Mouse (Mus musculus) forebrain, embryonic 13.5 days (tissue): ENCODE data around the gene Gm20388. TPM values are rescaled to one million over a fixed set of nuclear protein-coding genes. Genes with fewer than 3 reads are reported as not detected.

Source experiments
- ATAC-seq: fragments of 200-750 bp; cut with Nextera tagmentation; 2 replicates; pipeline ENCODE4 v1.8.0; 2017
- H3K27ac ChIP-seq: fragments of 300-500 bp; sonication (generic); 2 replicates; pipeline ENCODE4 v1.5.1; 2015; ENCODE audit warnings: inconsistent platforms, mild to moderate bottlenecking, moderate library complexity
- H3K27me3 ChIP-seq: fragments of 300-500 bp; sonication (generic); 2 replicates; pipeline ENCODE4 v1.6.1; 2015; ENCODE audit warnings: mild to moderate bottlenecking, inconsistent platforms
- H3K36me3 ChIP-seq: fragments of 300-500 bp; sonication (generic); 2 replicates; pipeline ENCODE4 v1.6.1; 2015; ENCODE audit warnings: mild to moderate bottlenecking, inconsistent platforms; ENCODE audit not compliant: poor library complexity, severe bottlenecking
- H3K4me1 ChIP-seq: fragments of 300-500 bp; sonication (generic); 2 replicates; pipeline ENCODE4 v1.6.1; 2015; ENCODE audit warnings: inconsistent platforms
- H3K4me2 ChIP-seq: fragments of 300-500 bp; sonication (generic); 2 replicates; pipeline ENCODE4 v1.6.1; 2015; ENCODE audit warnings: inconsistent platforms, mild to moderate bottlenecking, moderate library complexity
- H3K4me3 ChIP-seq: fragments of 300-500 bp; sonication (generic); 2 replicates; pipeline ENCODE4 v1.5.1; 2015; ENCODE audit warnings: mild to moderate bottlenecking, inconsistent platforms
- H3K9ac ChIP-seq: fragments of 300-500 bp; sonication (generic); 2 replicates; pipeline ENCODE4 v1.6.1; 2015; ENCODE audit warnings: mild to moderate bottlenecking, inconsistent platforms
- H3K9me3 ChIP-seq: fragments of 300-500 bp; sonication (generic); replicated peaks from 2 replicates; pipeline ENCODE4 v1.6.1; 2016; ENCODE audit warnings: inconsistent platforms
- WGBS: fragments of 180-500 bp; shearing (Covaris S2); methylation state at CpG from one replicate; pipeline ENCODE4 v1.1.7; 2015; 5-methylcytosine and 5-hydroxymethylcytosine counted together
- polyA plus RNA-seq: library from polyadenylated mRNA; unstranded; fragments of >200 nt; fragmentation: Nextera tagmentation; extraction: Ambion mirVana; gene quantifications from 2 replicates; pipeline ENCODE4 v1.2.1, GENCODE M21; 2015

Gm20388 gene
- polyA plus RNA-seq, 1 experiment from 2014 or later = 5.6 TPM

DNA sequence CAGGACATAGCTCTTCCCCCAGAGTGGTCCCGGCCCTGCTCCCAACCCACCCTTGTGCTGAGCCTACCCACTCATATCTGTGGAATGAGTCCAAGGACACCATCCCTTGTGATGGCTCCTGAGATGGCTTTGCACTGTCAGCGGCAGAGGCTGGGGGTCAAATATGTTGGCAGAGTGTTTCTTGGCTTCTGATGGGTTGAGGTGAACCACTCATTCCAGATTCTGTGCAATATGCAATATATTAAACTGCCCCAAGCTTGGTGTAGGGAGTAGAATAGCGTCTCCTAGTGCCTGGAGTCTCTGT lies 641.0 kb downstream of the Gm20388 start:
- no peak for ATAC-seq
- H3K36me3 ChIP-seq = peaks cover 25% of the 10 kb centered on the region
- H3K4me2 ChIP-seq = peak overlapping the region; percentile 64
- H3K9ac ChIP-seq = peak overlapping the region; percentile 66; the same call in 1 of the 2 replicates
- H3K9me3 ChIP-seq = no peaks in the 10 kb centered on the region
- WGBS = 90% methylated on average over 3 of the region's 3 CpGs
- H3K4me3 ChIP-seq = no peak overlapping the region
- H3K27ac ChIP-seq = peak overlapping the region; percentile 93
- peaks cover 99% of the 10 kb centered on the region for H3K4me1 ChIP-seq
- H3K27me3 ChIP-seq = no peaks in the 10 kb centered on the region

DNA sequence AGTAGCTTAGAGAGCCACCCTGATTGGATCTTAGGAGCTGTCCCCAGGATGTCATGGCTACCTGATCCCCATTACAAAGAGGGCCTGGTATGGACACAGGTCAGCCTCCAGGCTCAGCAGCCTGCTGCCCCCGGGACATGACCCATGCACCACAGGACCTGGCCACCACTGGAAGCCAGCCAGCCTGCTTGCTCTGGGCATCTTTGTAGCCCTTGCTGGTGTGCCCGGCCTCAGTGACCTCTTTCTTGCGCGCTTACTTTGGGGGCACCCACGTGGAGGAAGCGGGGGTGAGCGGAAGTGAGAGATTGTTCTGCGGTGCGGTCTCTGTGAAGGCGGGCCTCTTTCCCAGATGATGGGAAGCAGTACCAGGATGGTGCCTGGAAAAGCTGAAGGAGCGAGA lies 641.9 kb downstream of the Gm20388 start:
- Histone ChIP-seq H3K9me3 (no peaks in the 10 kb centered on the region), H3K4me3 (no peak overlapping the region), H3K9ac (no peak overlapping the region), H3K27me3 (no peaks in the 10 kb centered on the region), H3K36me3 (peaks cover 25% of the 10 kb centered on the region), H3K4me2 (no peak overlapping the region), H3K4me1 (peaks cover 99% of the 10 kb centered on the region), H3K27ac (peak overlapping the region; percentile 20; the same call in 1 of the 2 replicates)
- no peak for ATAC-seq
- WGBS = 90% methylated on average over 11 of the region's 11 CpGs

DNA sequence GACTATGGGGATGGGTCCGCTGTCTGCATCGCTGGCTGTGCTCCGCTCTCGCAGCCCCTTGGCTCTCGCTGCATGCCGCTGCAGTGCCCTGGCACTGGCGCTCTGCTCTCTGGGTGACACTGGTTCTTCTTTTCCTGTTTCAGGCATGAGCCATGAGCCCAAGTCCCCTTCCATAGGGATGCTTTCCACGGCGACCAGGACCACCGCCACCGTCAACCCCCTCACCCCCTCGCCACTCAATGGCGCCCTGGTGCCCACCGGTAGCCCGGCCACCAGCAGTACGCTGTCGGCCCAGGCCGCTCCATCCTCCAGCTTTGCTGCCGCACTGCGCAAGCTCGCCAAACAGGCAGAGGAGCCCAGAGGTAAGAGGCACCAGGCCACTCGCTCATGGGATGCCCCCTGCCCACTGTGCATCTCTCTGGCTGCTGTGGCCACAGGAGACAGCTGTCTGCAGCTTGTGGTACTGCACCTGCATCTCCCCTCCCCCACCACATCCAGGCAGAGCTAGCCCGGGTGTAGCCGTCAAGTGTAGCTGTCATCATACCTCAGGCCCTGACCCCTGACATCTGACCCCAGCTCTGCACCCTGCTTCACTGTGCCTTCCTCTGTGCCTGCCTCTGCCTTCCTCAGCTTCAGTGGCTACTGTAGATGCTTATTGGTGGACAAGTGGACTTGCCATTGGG lies 642.9 kb downstream of the Gm20388 start:
- no peak overlapping the region for H3K4me2 ChIP-seq
- H3K9ac ChIP-seq = no peak overlapping the region
- peaks cover 25% of the 10 kb centered on the region for H3K36me3 ChIP-seq
- no peaks in the 10 kb centered on the region for H3K27me3 ChIP-seq
- H3K27ac ChIP-seq = no peak overlapping the region
- H3K4me1 ChIP-seq = peaks cover 99% of the 10 kb centered on the region
- H3K4me3 ChIP-seq = no peak overlapping the region
- no peak for ATAC-seq
- 89% methylated on average over 24 of the region's 24 CpGs for WGBS
- no peaks in the 10 kb centered on the region for H3K9me3 ChIP-seq

DNA sequence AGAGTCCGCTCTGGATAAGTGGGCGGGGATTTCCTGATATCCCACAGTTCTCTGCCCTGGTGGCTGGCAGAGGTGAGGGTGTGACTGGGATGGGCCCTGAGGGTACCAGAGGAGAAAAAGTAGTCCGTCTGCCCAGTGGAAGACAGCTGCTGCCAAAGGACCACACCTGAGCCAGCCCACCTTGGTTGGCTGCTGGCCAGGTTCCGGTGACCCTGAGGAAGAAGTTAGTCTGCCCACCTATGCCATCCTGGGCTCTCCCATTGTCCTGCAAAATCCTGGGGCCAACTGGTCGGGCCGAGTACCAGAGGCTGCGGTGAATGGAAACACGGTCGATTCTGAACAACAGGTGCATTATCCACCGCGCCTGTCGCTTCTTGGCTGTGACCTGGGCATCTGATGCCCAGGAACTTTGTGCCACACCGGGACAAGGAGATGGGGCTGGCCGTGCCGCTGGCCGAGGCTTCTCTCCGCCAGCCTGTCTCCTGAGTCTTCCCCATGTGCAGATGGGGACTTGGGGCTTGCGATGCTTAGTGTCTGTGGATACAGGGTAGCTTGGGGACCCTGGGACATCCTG lies 643.9 kb downstream of the Gm20388 start:
- Histone ChIP-seq H3K4me2 (no peak overlapping the region), H3K9me3 (no peaks in the 10 kb centered on the region), H3K36me3 (peaks cover 25% of the 10 kb centered on the region), H3K9ac (no peak overlapping the region), H3K4me1 (peaks cover 99% of the 10 kb centered on the region), H3K27ac (no peak overlapping the region), H3K27me3 (no peaks in the 10 kb centered on the region), H3K4me3 (no peak overlapping the region)
- WGBS = 91% methylated on average over 18 of the region's 18 CpGs
- ATAC-seq = no peak

DNA sequence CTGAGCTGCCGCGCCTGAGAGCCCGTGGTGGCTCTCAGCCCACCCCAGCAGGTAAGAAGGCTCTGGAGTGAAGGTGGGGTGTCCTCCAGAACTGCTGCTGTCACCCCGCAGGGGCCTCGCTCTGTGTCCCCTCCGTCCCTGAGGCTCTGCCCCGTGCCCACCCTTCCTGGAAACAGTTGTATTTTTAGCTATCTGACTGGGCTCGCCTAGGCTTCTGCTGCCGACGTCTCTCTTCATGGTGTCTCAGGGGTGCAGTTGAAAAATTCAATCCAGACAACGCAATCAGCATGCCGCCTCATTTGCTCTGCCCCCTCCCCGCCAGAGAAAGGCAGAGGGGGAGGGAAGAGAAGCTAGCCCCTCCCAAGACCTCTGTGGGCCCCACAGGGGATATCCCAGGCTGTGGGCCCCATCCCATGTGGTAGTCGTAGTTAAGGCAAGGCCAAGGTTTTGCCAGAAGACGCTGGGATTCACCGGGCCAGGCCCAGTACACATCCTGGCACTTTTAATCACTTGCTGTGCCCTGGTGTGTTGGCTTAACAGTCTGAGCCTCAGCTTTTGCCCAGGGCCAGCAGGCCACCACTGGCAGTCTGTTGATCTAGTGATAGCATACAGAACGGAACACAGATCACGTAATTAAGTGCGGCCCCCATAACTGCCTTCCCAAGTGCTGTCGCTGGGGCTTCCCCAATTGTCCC lies 645.7 kb downstream of the Gm20388 start:
- H3K4me1 ChIP-seq = peaks cover 99% of the 10 kb centered on the region
- peak overlapping the region; percentile 90 for H3K27ac ChIP-seq
- peak overlapping the region; percentile 33; the same call in 1 of the 2 replicates for H3K4me2 ChIP-seq
- H3K27me3 ChIP-seq = no peaks in the 10 kb centered on the region
- WGBS = 49% methylated on average over 20 of the region's 20 CpGs
- peak overlapping the region; percentile 55; the same call in 1 of the 2 replicates for H3K9ac ChIP-seq
- ATAC-seq = no peak
- no peak overlapping the region for H3K4me3 ChIP-seq
- H3K9me3 ChIP-seq = no peaks in the 10 kb centered on the region
- peaks cover 25% of the 10 kb centered on the region for H3K36me3 ChIP-seq

DNA sequence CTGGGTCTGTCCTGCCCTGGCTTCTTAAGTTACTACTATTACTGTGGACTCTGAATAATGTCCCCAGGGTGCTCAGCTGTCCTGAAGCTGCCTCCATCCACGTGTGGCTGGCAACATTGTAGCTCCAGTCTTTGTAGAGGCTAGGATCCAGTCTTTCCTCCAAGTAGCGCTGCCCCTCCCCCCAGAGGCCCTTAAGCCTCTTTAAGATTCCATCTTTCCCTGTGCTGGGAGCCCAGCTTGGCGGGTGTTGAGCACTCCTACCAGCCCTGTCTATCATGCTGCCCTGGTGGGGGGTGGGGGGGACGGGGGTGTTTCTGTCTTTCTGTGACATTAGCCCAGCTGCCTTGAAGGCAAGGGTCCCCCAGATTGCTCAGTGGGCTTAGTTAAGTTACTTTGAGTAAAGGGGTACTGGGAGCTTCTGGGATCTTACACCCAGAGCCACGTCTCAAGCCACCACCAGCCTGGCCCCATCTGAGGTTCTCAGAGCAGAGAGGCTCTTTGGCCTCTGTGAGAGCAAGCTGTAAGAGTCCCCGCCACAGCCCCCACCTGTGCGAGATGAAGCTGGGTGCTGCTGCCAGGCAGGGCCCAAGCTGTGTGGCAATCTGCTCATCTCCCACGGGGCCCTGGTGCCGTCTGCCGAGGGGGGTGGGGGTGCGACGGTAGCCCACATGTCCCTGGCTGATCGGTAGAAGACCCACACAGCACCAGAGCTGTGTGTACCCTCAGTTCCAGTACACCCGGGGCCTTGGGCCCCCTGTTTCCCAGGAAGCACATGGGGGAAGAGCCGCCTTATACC lies 646.7 kb downstream of the Gm20388 start:
- Histone ChIP-seq H3K4me2 (peak overlapping the region; percentile 33), H3K36me3 (peaks cover 25% of the 10 kb centered on the region), H3K9ac (peak overlapping the region; percentile 55; the same call in 1 of the 2 replicates), H3K4me1 (peaks cover 99% of the 10 kb centered on the region), H3K27me3 (no peaks in the 10 kb centered on the region), H3K9me3 (no peaks in the 10 kb centered on the region), H3K27ac (peak overlapping the region; percentile 90), H3K4me3 (no peak overlapping the region)
- WGBS = 40% methylated on average over 15 of the region's 15 CpGs
- ATAC-seq = peak; percentile 60

DNA sequence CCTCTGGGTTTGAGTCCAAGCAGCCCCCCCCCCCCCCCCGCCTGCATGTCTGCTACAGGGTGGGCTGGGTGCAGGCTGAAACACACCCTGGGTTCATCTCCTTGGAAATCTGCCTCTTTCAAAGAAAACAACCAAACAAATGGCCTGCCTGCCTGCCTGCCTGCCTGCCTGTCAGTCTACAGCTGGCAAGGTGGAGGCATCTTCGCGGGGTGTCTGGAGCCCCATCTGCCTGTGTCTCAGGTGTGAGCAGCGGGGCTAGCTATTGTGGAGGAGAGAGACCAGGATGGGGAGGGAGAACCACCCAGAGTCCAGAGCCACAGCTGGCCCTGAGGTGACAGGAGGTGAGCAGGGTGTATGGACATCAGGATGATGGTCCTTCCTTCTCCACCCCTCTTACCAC lies 647.5 kb downstream of the Gm20388 start:
- Histone ChIP-seq H3K9me3 (no peaks in the 10 kb centered on the region), H3K4me2 (peak overlapping the region; percentile 10; the same call in 1 of the 2 replicates), H3K27ac (peak overlapping the region; percentile 90), H3K4me3 (no peak overlapping the region), H3K27me3 (no peaks in the 10 kb centered on the region), H3K9ac (no peak overlapping the region), H3K4me1 (peaks cover 99% of the 10 kb centered on the region), H3K36me3 (peaks cover 25% of the 10 kb centered on the region)
- 55% methylated on average over 3 of the region's 4 CpGs for WGBS
- no peak for ATAC-seq

DNA sequence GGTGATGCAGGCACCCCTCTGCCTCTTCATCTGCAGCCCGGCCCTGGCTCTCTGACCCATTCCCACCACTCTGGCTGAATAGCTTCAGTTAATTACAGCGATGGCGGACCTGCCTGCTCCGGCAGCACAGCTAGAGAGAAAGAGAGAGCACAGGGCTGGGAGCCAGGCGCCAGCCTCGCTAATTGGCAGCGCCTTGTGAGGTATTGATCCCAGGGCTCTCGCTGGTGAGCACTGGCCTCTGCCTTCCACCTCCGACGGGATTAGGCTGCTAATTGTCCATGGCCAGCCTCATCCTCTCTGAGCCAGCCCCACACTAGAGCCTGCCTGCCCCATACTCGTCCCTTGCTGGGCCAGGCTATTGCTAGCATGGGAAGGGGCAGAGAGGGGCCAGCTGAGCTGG lies 649.0 kb downstream of the Gm20388 start:
- H3K27ac ChIP-seq = peak overlapping the region; percentile 90
- H3K4me2 ChIP-seq = peak overlapping the region; percentile 33
- H3K9me3 ChIP-seq = no peaks in the 10 kb centered on the region
- ATAC-seq = peak; percentile 54
- 4% methylated on average over 11 of the region's 11 CpGs for WGBS
- peaks cover 10% of the 10 kb centered on the region for H3K36me3 ChIP-seq
- peak overlapping the region; percentile 35; the same call in 1 of the 2 replicates for H3K9ac ChIP-seq
- H3K4me1 ChIP-seq = peaks cover 100% of the 10 kb centered on the region
- no peaks in the 10 kb centered on the region for H3K27me3 ChIP-seq
- no peak overlapping the region for H3K4me3 ChIP-seq

DNA sequence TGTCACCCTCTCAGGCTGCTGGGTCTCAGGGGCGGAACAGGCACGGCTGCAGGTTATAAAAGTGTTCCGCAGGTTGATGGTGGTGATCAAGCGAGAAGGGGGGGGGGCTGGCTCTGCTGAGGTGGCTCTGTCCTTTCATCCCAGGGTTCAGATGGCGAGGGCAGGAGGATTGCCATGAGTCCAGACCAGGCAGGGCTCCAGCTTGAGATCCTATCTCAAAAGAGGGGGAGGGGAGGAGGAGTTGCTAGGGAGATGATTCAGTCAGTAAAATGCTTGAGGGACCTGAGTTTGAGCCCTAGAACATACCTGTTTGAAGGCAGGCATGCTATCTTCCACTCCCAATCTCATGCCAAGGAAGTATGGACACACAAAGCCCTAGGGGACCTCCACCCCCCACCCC lies 649.9 kb downstream of the Gm20388 start:
- 74% methylated on average over 5 of the region's 5 CpGs for WGBS
- ATAC-seq = no peak
- peak overlapping the region; percentile 90; the same call in 1 of the 2 replicates for H3K27ac ChIP-seq
- H3K4me1 ChIP-seq = peaks cover 100% of the 10 kb centered on the region
- no peaks in the 10 kb centered on the region for H3K27me3 ChIP-seq
- H3K9me3 ChIP-seq = no peaks in the 10 kb centered on the region
- peaks cover 9% of the 10 kb centered on the region for H3K36me3 ChIP-seq
- no peak overlapping the region for H3K4me2 ChIP-seq
- H3K4me3 ChIP-seq = no peak overlapping the region
- peak overlapping the region; percentile 31; the same call in 1 of the 2 replicates for H3K9ac ChIP-seq

DNA sequence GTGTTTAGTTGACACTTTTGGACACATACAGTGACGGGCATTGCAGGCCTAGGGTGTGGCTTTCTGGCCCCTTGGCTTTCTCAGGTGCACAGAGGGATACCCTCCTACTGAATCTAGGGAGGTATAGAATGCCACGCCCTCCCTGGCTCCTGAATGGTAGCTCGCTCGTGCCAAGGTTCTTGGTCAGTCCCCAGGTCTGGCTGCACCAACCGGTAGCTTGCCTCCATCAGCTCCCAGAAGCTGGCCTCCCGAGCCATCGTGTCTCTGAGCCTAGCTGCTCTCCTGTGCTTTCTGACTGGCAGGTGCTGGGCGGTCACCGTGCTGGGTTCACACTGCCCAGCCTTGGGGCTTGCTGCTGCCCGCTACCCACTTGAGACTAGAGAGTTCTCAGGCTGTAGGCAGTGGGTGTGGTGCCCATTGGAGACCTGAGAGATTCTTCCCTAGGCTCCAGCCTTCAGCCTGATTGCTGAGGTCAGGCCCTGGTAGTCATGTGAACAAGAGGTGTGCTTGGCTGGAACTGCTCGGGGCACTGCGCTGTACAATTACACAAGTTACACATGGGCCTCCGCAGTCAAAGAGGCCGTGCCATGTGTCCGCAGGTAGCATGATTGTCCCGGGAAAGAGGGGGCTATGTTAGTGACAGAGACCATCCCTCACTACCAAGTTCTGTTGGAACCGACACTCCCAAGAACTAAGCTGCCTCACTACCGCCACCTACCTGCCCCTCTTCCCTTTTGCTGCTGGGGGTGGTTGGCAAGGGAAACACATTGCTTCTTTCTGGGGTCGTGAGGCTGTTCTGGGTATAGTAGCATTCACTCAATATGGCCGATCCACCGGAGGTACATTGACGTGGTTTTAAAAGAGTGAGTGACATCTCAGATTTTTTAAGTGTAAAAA lies 651.1 kb downstream of the Gm20388 start:
- Histone ChIP-seq H3K9me3 (no peaks in the 10 kb centered on the region), H3K27me3 (no peaks in the 10 kb centered on the region), H3K27ac (peak overlapping the region; percentile 94), H3K4me2 (no peak overlapping the region), H3K4me1 (peaks cover 100% of the 10 kb centered on the region), H3K4me3 (no peak overlapping the region), H3K36me3 (peaks cover 17% of the 10 kb centered on the region), H3K9ac (no peak overlapping the region)
- no peak for ATAC-seq
- 77% methylated on average over 22 of the region's 22 CpGs for WGBS
